Mouse (Mus musculus) heart, adult 2 months (tissue): ENCODE measurements around the gene Vasn. TPM values are rescaled to one million over a fixed set of nuclear protein-coding genes. Genes with fewer than 3 reads are reported as not detected.

Source experiments
- DNase-seq, 2 experiments: peaks; one replicate each; pipeline ENCODE4 v3.0.0; 2021
- H3K27ac ChIP-seq: fragments of 200-600 bp; 2 replicates; pipeline ENCODE4 v1.8.1; 2022
- H3K27me3 ChIP-seq: fragments of 200-500 bp; 2 replicates; pipeline ENCODE4 v1.6.1; 2012; ENCODE audit warnings: mild to moderate bottlenecking, low read length, inconsistent platforms, mixed read lengths; ENCODE audit not compliant: control insufficient read depth, insufficient read depth
- H3K36me3 ChIP-seq: fragments of 200-500 bp; 2 replicates; pipeline ENCODE4 v1.6.1; 2012; ENCODE audit warnings: low read length, inconsistent platforms; ENCODE audit not compliant: control insufficient read depth, insufficient read depth
- H3K4me1 ChIP-seq: fragments of 200-500 bp; 2 replicates; pipeline ENCODE4 v1.6.1; 2011; ENCODE audit warnings: low read length; ENCODE audit not compliant: control insufficient read depth, insufficient read depth
- H3K4me3 ChIP-seq: fragments of 200-600 bp; 2 replicates; pipeline ENCODE4 v1.8.1; 2022
- H3K79me2 ChIP-seq: fragments of 200-500 bp; replicated peaks from 2 replicates; pipeline ENCODE4 v1.6.1; 2012; ENCODE audit warnings: mild to moderate bottlenecking, inconsistent platforms, low read length, moderate library complexity, mixed read lengths; ENCODE audit not compliant: control insufficient read depth, insufficient read depth
- H3K9ac ChIP-seq: fragments of 200-500 bp; 2 replicates; pipeline ENCODE4 v1.6.1; 2012; ENCODE audit warnings: low read depth, mild to moderate bottlenecking, control low read depth, inconsistent platforms, low read length, mixed read lengths
- CTCF ChIP-seq: fragments of 200-600 bp; IDR thresholded peaks from 2 replicates; pipeline ENCODE4 v1.8.1; 2022; ENCODE audit warnings: antibody characterized with exemption, mild to moderate bottlenecking, moderate library complexity
- EP300 ChIP-seq: fragments of 200-500 bp; IDR thresholded peaks from 2 replicates; pipeline ENCODE4 v1.6.1; 2011; ENCODE audit warnings: low read depth, low read length, control low read depth; ENCODE audit not compliant: insufficient read depth
- POLR2A ChIP-seq: fragments of 200-500 bp; IDR thresholded peaks from 2 replicates; pipeline ENCODE4 v1.6.1; 2011; ENCODE audit warnings: mild to moderate bottlenecking, low read depth, low read length, control low read depth; ENCODE audit not compliant: insufficient read depth
- WGBS: fragments of 180-500 bp; shearing (Covaris S2); methylation state at CpG from one replicate; pipeline ENCODE4 v1.1.7; 2018; 5-methylcytosine and 5-hydroxymethylcytosine counted together
- intact Hi-C: fragments of 180-260 bp; cut with DNase I; formaldehyde crosslinking; loops from one replicate; pipeline ENCODE4 v1.15.1; 2025
- polyA plus RNA-seq: library from polyadenylated mRNA; depleted of rRNA; stranded (reverse); fragments of >200 nt; gene quantifications from 2 replicates; pipeline ENCODE4 v1.2.3, GENCODE M21; 2012
- total RNA-seq, 2 experiments: library from RNA; stranded (reverse); gene quantifications; 2 replicates each; pipeline ENCODE4 v1.2.3; 2021

Vasn gene
- total and polyA plus RNA-seq, 3 experiments: 9.2 to 23.9 (median 10.5) TPM

DNA sequence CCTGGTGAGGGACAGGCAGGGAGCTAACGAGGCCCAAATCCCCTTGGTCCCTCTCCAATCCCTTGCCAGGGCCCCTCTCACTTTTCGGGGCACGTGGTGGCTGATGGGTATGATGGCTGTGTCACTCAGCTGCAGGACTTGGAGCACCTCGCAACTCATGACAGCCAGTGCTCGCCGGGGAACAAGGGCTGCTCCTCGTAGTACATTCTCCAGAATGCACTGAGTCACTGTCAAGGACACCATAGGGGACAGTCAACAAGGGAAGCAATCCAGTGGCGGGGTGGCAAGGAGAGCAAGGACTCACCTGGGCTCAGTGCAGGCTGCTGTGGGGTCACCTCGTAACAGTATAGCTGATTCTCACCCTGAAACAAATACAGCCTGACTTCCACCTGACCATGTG lies 5.1 kb upstream of the Vasn start:
- Histone ChIP-seq H3K9ac (no peak overlapping the region), H3K27me3 (no peaks in the 10 kb centered on the region), H3K4me3 (no peak overlapping the region), H3K4me1 (no peaks in the 10 kb centered on the region), H3K79me2 (no peaks in the 10 kb centered on the region), H3K36me3 (no peaks in the 10 kb centered on the region), H3K27ac (no peak overlapping the region)
- DNase-seq: no peak
- intact Hi-C loops: no loop called here
- no peak for TF ChIP-seq POLR2A
- TF ChIP-seq CTCF: no peak
- no peak for TF ChIP-seq EP300
- WGBS: 78% methylated on average over 9 of the region's 9 CpGs

DNA sequence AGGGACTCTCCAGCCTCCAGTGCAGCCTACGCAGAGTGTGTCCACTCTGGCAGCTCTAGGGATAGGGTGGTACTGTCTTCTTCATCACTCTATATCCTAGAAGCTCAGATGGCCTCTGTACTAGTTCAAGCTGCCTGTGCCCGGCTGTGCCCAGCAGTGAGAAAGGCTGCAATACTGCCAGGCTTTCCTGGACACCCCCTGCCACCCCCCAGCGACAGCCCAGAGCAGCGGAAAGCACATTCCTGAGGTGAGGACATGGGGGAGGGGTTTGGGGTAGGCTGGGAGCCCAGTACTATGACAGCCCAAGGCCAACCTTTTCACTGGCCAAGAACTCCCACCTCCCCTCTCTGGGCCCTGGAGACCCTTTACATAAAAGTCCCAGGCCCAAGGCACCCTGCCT lies 4.0 kb upstream of the Vasn start:
- no peaks in the 10 kb centered on the region for H3K36me3 ChIP-seq
- peaks cover 2% of the 10 kb centered on the region; the same call in 1 of the 2 replicates for H3K4me1 ChIP-seq
- no peaks in the 10 kb centered on the region for H3K27me3 ChIP-seq
- DNase-seq: no peak
- no peak overlapping the region for H3K4me3 ChIP-seq
- no peaks in the 10 kb centered on the region for H3K79me2 ChIP-seq
- no peak overlapping the region for H3K9ac ChIP-seq
- intact Hi-C loops: no loop called here
- TF ChIP-seq CTCF (no peak), EP300 (no peak), POLR2A (no peak)
- no peak overlapping the region for H3K27ac ChIP-seq
- 62% methylated on average over 4 of the region's 4 CpGs for WGBS

DNA sequence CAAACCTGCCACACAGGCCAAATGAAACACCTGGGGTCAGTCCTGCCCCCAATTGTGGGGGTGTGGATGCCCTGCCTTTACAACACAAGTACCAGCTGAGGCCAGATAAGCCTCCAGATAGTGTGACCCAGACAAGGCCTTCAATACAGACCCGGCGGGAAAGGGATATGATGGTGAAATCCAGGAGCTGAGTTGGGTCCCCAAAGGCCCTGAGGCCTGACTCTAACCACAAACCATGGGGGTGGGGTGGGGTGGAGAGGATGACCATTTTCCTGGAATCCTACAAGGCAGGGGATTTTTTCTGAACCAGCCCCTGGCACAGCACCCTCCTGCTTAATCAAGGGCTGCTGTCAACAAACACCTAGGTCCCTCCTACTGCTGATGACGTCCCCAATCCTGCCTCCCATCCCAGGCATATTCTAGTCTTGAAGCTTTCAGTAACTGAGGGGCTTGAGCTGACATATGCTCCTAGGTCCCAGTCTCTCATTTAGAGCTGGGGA lies 800 bp upstream of the Vasn start:
- Histone ChIP-seq H3K79me2 (no peaks in the 10 kb centered on the region), H3K4me3 (no peak overlapping the region), H3K27me3 (no peaks in the 10 kb centered on the region), H3K9ac (no peak overlapping the region), H3K27ac (no peak overlapping the region), H3K36me3 (no peaks in the 10 kb centered on the region), H3K4me1 (peaks cover 7% of the 10 kb centered on the region)
- no peak for DNase-seq
- intact Hi-C loops: no loop called here
- no peak for TF ChIP-seq EP300
- WGBS: 77% methylated on average over 3 of the region's 3 CpGs

DNA sequence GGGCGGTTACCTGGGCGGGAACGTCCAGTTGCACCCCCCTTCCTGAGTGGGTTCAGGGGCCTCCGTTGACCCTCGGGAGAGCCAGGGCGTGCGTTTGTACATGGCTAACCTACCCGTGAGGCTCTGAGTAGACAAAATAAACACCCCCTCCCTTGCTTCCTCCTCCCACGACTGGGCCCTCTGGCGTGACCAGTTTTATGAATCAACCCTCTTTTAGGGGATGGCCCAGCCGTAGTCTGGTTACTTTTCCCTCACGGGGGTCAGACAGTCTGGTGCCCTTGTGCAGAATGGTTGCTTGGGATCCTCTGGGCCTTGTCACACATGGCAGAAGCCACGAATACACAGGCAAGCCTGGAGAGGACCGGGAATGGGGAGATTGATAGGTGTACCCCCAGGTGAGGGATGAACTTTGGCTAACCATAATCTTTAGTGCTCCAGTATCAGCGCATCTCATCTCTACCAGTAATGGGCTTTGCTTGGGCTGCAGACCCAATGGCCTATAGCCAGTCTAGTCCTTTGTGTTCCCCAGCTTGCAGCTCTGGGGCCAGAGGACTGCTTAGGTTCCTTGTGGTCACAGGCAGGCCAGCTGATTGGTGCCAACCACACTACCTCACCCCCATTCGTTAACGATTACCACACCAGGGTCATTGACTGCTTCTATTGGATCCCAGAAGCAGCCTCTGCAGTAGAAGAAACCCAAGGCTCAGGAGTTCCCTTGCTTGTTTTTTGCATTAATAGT lies 695 bp downstream of the Vasn start:
- peak overlapping the region; percentile 78 for H3K9ac ChIP-seq
- H3K36me3 ChIP-seq: no peaks in the 10 kb centered on the region
- H3K4me3 ChIP-seq: peak overlapping the region; percentile 73
- H3K79me2 ChIP-seq: no peaks in the 10 kb centered on the region
- intact Hi-C loops: no loop called here
- peak overlapping the region; percentile 86 for H3K27ac ChIP-seq
- WGBS: 16% methylated on average over 17 of the region's 17 CpGs
- TF ChIP-seq CTCF (no peak), POLR2A (no peak), EP300 (no peak)
- DNase-seq: peak in 1 of 2 experiments; percentile 45
- peaks cover 13% of the 10 kb centered on the region for H3K4me1 ChIP-seq
- no peaks in the 10 kb centered on the region for H3K27me3 ChIP-seq

DNA sequence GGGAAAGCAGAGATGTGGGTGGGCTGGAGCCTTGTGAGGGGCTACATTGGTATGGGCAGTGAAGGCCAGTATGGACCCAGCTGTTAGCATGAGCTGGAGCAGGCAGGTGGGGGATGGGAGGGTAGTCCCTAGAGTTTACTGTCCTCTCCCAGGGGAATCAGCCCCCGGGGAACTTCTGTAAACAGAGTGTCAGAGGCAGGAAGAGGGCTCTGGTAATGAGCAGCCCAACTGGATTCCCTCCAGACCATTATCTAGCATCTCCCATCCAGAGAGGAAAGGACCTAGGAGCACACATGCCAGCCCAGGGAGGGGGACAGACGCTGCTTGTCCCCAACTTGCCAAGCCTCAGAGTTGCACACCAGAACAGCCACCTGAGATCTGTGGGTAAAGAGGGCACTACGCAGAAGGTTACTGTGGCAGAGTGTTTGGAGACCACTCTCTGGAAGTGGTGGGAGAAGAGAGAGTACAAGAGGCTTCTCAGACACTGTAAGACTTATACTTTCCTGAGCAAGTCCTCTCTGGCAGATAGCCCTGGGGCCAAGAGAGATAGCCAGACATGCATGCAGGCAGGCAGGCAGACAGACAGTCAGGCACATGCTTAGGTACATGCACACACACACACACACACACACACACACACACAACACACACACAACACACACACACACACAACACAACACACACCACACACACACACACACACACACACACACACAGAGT lies 1.5 kb downstream of the Vasn start:
- WGBS: 27% methylated on average over 3 of the region's 3 CpGs
- peak overlapping the region; percentile 86 for H3K27ac ChIP-seq
- H3K27me3 ChIP-seq: no peaks in the 10 kb centered on the region
- no peaks in the 10 kb centered on the region for H3K36me3 ChIP-seq
- H3K4me3 ChIP-seq: peak overlapping the region; percentile 73
- TF ChIP-seq EP300 (no peak), POLR2A (no peak), CTCF (no peak)
- peaks cover 13% of the 10 kb centered on the region for H3K4me1 ChIP-seq
- H3K79me2 ChIP-seq: no peaks in the 10 kb centered on the region
- H3K9ac ChIP-seq: peak overlapping the region; percentile 27
- intact Hi-C loops: no loop called here
- peak; percentile 47 to 64 for DNase-seq

DNA sequence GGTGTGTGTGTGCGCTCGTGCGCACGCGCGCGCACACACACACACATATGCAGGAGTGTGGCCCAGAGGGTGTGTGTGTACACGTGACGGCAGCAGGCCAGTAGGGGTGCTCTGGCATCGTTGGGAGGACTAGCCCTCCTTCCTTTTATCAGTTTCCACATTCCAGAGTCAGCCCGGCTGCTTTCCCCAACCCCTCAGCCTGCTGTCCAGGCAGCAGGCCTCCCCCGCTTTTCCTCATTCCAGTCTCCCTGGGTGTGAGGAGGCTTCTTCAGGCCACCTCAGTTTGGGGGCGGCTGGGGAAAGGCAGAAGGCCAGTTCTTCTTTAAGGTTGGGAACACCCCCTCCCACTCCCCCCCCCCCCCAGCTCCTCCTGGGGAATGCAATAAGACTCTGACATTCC lies 2.4 kb downstream of the Vasn start:
- intact Hi-C loops: no loop called here
- peak overlapping the region; percentile 83 for H3K27ac ChIP-seq
- H3K9ac ChIP-seq: no peak overlapping the region
- H3K27me3 ChIP-seq: no peaks in the 10 kb centered on the region
- peaks cover 13% of the 10 kb centered on the region for H3K4me1 ChIP-seq
- 47% methylated on average over 13 of the region's 13 CpGs for WGBS
- DNase-seq: peak; percentile 68 to 78
- H3K79me2 ChIP-seq: no peaks in the 10 kb centered on the region
- H3K4me3 ChIP-seq: no peak overlapping the region
- no peak for TF ChIP-seq EP300
- TF ChIP-seq CTCF: no peak
- no peak for TF ChIP-seq POLR2A
- no peaks in the 10 kb centered on the region for H3K36me3 ChIP-seq
